Mouse (Mus musculus): ENCODE measurements around the gene Rerg.
A peak's percentile ranks its signal among the peaks of the same experiment; 100 is the strongest.

The Rerg gene

DNA sequence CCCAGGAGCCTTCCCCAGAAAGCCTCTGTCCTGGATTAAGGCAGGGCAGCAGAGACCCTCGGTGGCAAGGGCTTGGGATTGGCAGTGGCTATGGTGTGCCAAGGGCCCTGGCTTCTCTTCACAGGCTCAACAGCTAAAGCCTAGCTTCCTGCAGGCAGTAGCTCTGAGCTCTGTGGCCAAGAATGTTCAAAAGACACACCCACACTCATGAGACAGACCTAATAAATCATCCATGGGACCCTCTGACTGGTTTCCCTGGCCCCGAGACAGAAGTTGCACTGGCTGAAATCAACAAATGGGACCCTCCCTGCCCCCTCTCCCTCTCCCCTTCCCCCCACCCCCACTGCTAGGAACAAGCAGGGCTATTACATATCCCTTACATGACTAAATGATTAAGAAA lies 44.1 kb downstream of the Rerg start:
- DNase-seq: no peak

- no peak for DNase-seq
Measured at GRCm38 (mm10) chr6:137125433-137125832, 44.9 kb downstream of the Rerg start.

- no peak for DNase-seq
Measured at GRCm38 (mm10) chr6:137125006-137125405, 45.3 kb downstream of the Rerg start.

DNA sequence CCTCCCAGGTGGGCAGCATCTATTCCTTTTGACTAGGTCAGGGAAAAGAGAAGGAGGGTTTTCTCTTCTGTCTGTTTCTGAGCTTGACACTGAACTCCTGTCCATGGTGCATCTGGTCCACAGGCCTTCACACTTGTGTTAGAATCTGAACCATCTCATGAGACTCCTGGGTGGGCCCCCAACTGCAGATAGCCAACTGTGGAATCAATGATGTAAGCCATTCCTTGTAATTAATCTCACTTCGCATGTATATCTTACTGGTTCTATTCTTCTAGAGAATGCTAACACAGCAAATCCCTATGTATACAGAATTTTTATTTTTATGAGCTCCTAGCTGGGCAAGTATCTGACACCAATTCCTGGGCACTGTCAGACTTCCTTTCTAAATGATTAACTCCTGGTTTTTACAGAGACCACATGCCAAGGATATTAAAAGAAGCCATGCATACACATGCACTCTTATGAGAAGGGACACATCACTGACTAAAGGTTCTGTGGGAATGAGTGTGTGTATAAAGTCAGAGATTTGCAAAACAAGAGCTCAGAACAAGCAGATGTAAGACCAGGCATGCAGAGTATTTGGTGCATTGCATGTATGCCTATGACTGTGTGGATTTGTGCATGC lies 53.3 kb downstream of the Rerg start:
- no peak for DNase-seq

GRCm38 (mm10) chr6:137114859-137115258 lies 55.4 kb downstream of the Rerg start:
- no peak for DNase-seq

GRCm38 (mm10) chr6:137111266-137111813 lies 59.0 kb downstream of the Rerg start:
- no peak for DNase-seq

- no peak for DNase-seq
Measured at GRCm38 (mm10) chr6:137110778-137111174, 59.5 kb downstream of the Rerg start.

GRCm38 (mm10) chr6:137109811-137110777 lies 60.2 kb downstream of the Rerg start:
- no peak for DNase-seq

DNA sequence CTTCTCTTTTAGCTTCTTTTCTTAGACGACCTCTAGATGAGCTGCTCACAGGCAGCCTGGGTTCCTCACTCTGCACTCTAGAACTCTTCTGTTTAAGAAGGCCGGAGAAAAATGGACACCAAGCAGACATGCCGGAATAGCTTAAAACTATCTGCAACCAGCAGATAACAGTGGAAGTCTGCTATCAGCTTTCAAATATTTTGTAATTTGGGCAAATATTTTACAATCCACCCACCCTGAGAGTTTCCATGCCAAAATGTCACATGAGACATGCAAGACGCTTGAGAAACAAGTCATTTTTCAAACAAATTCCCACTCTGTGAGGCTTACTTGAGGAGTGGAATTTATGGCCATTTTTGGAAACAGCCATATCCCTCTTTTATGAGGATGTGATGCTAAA lies 65.0 kb downstream of the Rerg start:
- no peak for DNase-seq

GRCm38 (mm10) chr6:137102662-137103179 lies 67.6 kb downstream of the Rerg start:
- DNase-seq: no peak

- DNase-seq: no peak
Measured at GRCm38 (mm10) chr6:137101886-137102661, 68.2 kb downstream of the Rerg start.

- no peak for DNase-seq
Measured at GRCm38 (mm10) chr6:137100259-137100658, 70.0 kb downstream of the Rerg start.

- DNase-seq: peak in 1 of 2 experiments; percentile 30
Measured at GRCm38 (mm10) chr6:137098232-137099191, 71.8 kb downstream of the Rerg start.

DNA sequence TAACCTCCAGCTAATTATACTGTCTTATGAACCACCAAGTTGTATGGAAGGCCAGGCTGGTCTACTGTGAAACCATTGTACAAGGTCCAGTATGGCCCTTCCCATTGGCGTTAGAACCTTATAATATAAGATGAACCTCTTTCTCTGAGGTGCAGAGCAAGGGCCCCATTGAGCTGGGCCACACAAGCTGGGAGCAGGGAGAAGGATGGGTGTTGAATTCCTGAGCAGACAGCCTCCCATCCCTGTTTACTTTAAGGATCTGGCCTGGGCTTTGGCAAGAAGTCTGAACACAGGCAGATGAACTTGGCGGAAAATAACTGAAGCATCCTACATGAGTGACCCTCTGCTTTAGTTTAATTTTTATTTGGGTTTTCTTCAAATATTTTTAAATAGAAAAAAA lies 75.8 kb downstream of the Rerg start:
- no peak for DNase-seq

DNA sequence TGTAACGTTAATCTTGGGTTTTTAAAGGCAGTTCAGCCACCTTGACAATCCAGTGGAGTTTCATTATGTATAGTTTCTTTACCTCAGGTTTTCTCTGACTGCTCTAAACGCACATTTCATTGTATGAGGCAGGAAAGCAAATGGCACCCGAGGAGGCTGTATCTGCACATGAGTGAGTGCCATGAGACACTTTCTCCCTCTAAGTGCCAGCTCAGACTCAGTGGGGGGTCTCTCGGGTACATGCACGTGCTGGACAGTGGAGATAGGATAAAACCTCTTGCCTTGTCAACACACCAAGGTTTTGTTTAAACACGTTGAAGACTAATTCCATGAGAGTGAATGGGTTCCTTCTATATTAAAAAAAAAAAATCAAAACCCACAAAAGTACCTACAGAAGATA lies 81.8 kb downstream of the Rerg start:
- DNase-seq: no peak

DNA sequence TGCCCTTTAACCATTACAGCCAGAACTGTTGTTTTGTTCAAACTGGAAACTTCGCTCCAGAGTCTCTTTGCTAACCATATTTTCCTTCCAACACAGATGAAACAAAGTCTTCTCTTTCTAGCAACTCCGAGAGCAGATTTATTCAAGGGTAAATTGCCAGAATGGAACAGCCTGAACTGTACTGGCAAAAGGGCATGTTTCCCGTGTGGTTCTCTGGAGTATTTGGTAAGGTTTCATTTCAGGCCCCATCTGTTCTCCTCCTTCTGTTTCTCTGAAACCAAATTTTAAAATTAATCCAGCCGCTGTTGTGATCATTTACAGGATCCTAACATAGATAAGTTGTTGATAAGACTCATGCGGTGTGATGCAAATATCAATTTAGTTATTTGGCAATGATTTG lies 82.3 kb downstream of the Rerg start:
- DNase-seq: no peak

DNA sequence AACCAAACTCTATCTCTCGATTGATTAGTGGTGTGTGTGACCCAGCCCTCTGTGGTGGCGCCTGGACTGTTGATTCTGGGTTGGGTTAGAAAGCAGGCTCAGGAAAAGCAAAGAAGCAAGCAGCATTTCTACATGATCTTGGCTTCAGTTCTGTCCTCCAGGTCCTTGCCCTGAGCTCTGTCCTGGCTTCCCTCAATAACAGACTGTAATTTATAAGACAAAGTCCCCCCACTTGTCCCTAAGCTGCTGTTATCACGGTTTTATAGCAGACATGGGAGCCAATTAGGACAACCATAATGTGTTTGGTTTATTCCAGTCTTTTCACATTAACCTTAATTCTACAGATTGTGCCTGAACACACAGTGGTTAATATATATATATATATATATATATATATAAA lies 82.8 kb downstream of the Rerg start:
- no peak for DNase-seq

- no peak for DNase-seq
Measured at GRCm38 (mm10) chr6:137079701-137080100, 90.6 kb downstream of the Rerg start.

- DNase-seq: no peak
Measured at GRCm38 (mm10) chr6:137076731-137077130, 93.6 kb downstream of the Rerg start.

- no peak for DNase-seq
Measured at GRCm38 (mm10) chr6:137076225-137076624, 94.1 kb downstream of the Rerg start.

GRCm38 (mm10) chr6:137072256-137072655 lies 98.0 kb downstream of the Rerg start:
- no peak for DNase-seq

GRCm38 (mm10) chr6:137071466-137071865 lies 98.8 kb downstream of the Rerg start:
- DNase-seq: no peak
